Mouse (Mus musculus): Measurements from ENCODE around the gene Nipa1.

DNA sequence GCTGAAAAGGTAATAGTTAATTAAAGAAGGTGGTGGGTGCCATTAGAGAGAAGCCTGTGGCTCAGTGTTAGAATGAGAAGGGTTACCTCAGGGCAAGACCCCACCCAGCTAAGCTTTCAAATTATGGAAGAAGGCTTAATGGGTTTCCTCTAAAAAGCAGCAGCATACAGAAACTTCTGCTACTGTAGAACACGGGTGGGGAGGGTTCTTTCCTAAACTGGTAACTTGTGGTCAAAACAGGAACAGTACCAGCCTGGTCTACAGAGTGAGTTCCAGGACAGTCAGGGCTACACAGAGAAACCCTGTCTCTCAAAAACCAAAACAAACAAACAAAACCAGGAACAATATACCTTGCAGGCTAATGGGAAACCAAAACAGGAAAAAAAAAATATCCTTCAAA, 50.3 kb downstream of the Nipa1 start:
- no peak for TF ChIP-seq POLR2A (IDR thresholded peaks at IDR 0.05; ENCODE audit: extremely low read depth, insufficient read depth, low read length)
- TF ChIP-seq CTCF (IDR thresholded peaks at IDR 0.05; ENCODE audit: low read depth, low read length), result no peak
